Mouse (Mus musculus) thymus, postnatal 36 days (tissue): ENCODE results near the gene Etv6.

ENCODE experiments used
- DNase-seq, 2 experiments: peaks; one replicate each; pipeline ENCODE4 v3.0.0; 2022; ENCODE audit warnings: mixed read lengths in 2 of 2

Etv6 gene

GRCm38 (mm10) chr6:134173439-134173838 is 137.9 kb downstream of the Etv6 start:
- no peak for DNase-seq

- no peak for DNase-seq
Measured at GRCm38 (mm10) chr6:134175059-134175458, 139.6 kb downstream of the Etv6 start.

- DNase-seq: no peak
Measured at GRCm38 (mm10) chr6:134177196-134177595, 141.7 kb downstream of the Etv6 start.

GRCm38 (mm10) chr6:134182301-134182948 is 146.9 kb downstream of the Etv6 start:
- DNase-seq: no peak

GRCm38 (mm10) chr6:134183592-134184342 is 148.3 kb downstream of the Etv6 start:
- no peak for DNase-seq

GRCm38 (mm10) chr6:134186286-134186903 is 150.9 kb downstream of the Etv6 start:
- DNase-seq: no peak

- no peak for DNase-seq
Measured at GRCm38 (mm10) chr6:134188719-134189118, 153.2 kb downstream of the Etv6 start.

- DNase-seq: no peak
Measured at GRCm38 (mm10) chr6:134189174-134189573, 153.7 kb downstream of the Etv6 start.

GRCm38 (mm10) chr6:134189575-134190132 is 154.2 kb downstream of the Etv6 start:
- DNase-seq: peak; percentile 38 to 57

- DNase-seq: no peak
Measured at GRCm38 (mm10) chr6:134190597-134191278, 155.2 kb downstream of the Etv6 start.

- DNase-seq: no peak
Measured at GRCm38 (mm10) chr6:134192710-134193109, 157.2 kb downstream of the Etv6 start.

- no peak for DNase-seq
Measured at GRCm38 (mm10) chr6:134199895-134200294, 164.4 kb downstream of the Etv6 start.

GRCm38 (mm10) chr6:134200577-134200976 is 165.1 kb downstream of the Etv6 start:
- no peak for DNase-seq

- no peak for DNase-seq
Measured at GRCm38 (mm10) chr6:134202176-134202575, 166.7 kb downstream of the Etv6 start.

GRCm38 (mm10) chr6:134205163-134205562 is 169.7 kb downstream of the Etv6 start:
- no peak for DNase-seq

GRCm38 (mm10) chr6:134205726-134206125 is 170.2 kb downstream of the Etv6 start:
- DNase-seq: no peak

- DNase-seq: no peak
Measured at GRCm38 (mm10) chr6:134206251-134206650, 170.8 kb downstream of the Etv6 start.

GRCm38 (mm10) chr6:134207391-134208179 is 172.1 kb downstream of the Etv6 start:
- DNase-seq: no peak

GRCm38 (mm10) chr6:134208180-134208952 is 172.9 kb downstream of the Etv6 start:
- DNase-seq: no peak

GRCm38 (mm10) chr6:134210675-134211457 is 175.4 kb downstream of the Etv6 start:
- no peak for DNase-seq

- DNase-seq: no peak
Measured at GRCm38 (mm10) chr6:134211458-134211776, 175.9 kb downstream of the Etv6 start.
